Mouse (Mus musculus): Measurements from ENCODE around the gene Hoxb9. TPM values are rescaled to one million over a fixed set of nuclear protein-coding genes. Genes with fewer than 3 reads are reported as not detected.

The Hoxb9 gene
- polyA plus RNA-seq, 1 experiment from 2014 or later = not detected

GRCm38 (mm10) chr11:96291681-96292564 is 20.7 kb downstream of the Hoxb9 start, which contains the start of gene Hoxb6:
Gene Hoxb6 (plus strand): TSS chr11:96292476.
- peak; percentile 52 for DNase-seq (ENCODE audit: low spot score)
- Histone ChIP-seq H3K36me3 (no peaks in the 10 kb centered on the region), H3K4me1 (replicated peaks) (peaks cover 2% of the 10 kb centered on the region), H3K4me3 (no peak within 1 kb of the TSS), H3K27me3 (ENCODE audit: insufficient read depth, poor library complexity, severe bottlenecking) (peaks cover 100% of the 10 kb centered on the region), H3K9me3 (no peaks in the 10 kb centered on the region), H3K27ac (no peak within 1 kb of the TSS)
- WGBS = 2% methylated on average over 22 of the region's 22 CpGs

GRCm38 (mm10) chr11:96292565-96293301 is 21.5 kb downstream of the Hoxb9 start:
- H3K27ac ChIP-seq = no peak overlapping the region
- H3K9me3 ChIP-seq = no peaks in the 10 kb centered on the region
- DNase-seq (ENCODE audit: low spot score) = no peak
- peaks cover 100% of the 10 kb centered on the region for H3K27me3 ChIP-seq (ENCODE audit: insufficient read depth, poor library complexity, severe bottlenecking)
- under 1% methylated on average over 12 of the region's 12 CpGs for WGBS
- no peaks in the 10 kb centered on the region for H3K36me3 ChIP-seq
- H3K4me3 ChIP-seq = no peak overlapping the region
- no peaks in the 10 kb centered on the region for H3K4me1 ChIP-seq (replicated peaks)

GRCm38 (mm10) chr11:96293302-96293921 is 22.2 kb downstream of the Hoxb9 start:
- H3K27me3 ChIP-seq (ENCODE audit: insufficient read depth, poor library complexity, severe bottlenecking) = peaks cover 100% of the 10 kb centered on the region
- H3K4me3 ChIP-seq = no peak overlapping the region
- no peaks in the 10 kb centered on the region for H3K36me3 ChIP-seq
- 1% methylated on average over 22 of the region's 22 CpGs for WGBS
- no peaks in the 10 kb centered on the region for H3K9me3 ChIP-seq
- no peak for DNase-seq (ENCODE audit: low spot score)
- H3K27ac ChIP-seq = no peak overlapping the region
- no peaks in the 10 kb centered on the region for H3K4me1 ChIP-seq (replicated peaks)

GRCm38 (mm10) chr11:96294245-96295091 is 23.2 kb downstream of the Hoxb9 start:
- H3K9me3 ChIP-seq = no peaks in the 10 kb centered on the region
- no peaks in the 10 kb centered on the region for H3K36me3 ChIP-seq
- no peak overlapping the region for H3K27ac ChIP-seq
- H3K4me3 ChIP-seq = no peak overlapping the region
- peaks cover 5% of the 10 kb centered on the region; the same call in 1 of the 2 replicates for H3K4me1 ChIP-seq (replicated peaks)
- DNase-seq (ENCODE audit: low spot score) = peak; percentile 85
- WGBS = 1% methylated on average over 32 of the region's 32 CpGs
- peaks cover 100% of the 10 kb centered on the region for H3K27me3 ChIP-seq (ENCODE audit: insufficient read depth, poor library complexity, severe bottlenecking)

GRCm38 (mm10) chr11:96295092-96295835 is 24.0 kb downstream of the Hoxb9 start:
- no peak for DNase-seq (ENCODE audit: low spot score)
- H3K27me3 ChIP-seq (ENCODE audit: insufficient read depth, poor library complexity, severe bottlenecking) = peaks cover 100% of the 10 kb centered on the region
- no peak overlapping the region for H3K4me3 ChIP-seq
- H3K4me1 ChIP-seq (replicated peaks) = peaks cover 6% of the 10 kb centered on the region; the same call in 1 of the 2 replicates
- no peaks in the 10 kb centered on the region for H3K36me3 ChIP-seq
- H3K27ac ChIP-seq = no peak overlapping the region
- WGBS = 1% methylated on average over 30 of the region's 30 CpGs
- H3K9me3 ChIP-seq = no peaks in the 10 kb centered on the region

GRCm38 (mm10) chr11:96296997-96297396 is 25.7 kb downstream of the Hoxb9 start:
- peaks cover 12% of the 10 kb centered on the region; the same call in 1 of the 2 replicates for H3K4me1 ChIP-seq (replicated peaks)
- no peak for DNase-seq (ENCODE audit: low spot score)
- H3K36me3 ChIP-seq = no peaks in the 10 kb centered on the region
- H3K27me3 ChIP-seq (ENCODE audit: insufficient read depth, poor library complexity, severe bottlenecking) = peaks cover 100% of the 10 kb centered on the region
- no peaks in the 10 kb centered on the region for H3K9me3 ChIP-seq
- 1% methylated on average over 2 of the region's 2 CpGs for WGBS
- H3K4me3 ChIP-seq = no peak overlapping the region
- no peak overlapping the region for H3K27ac ChIP-seq

- Histone ChIP-seq H3K27ac (no peak overlapping the region), H3K4me1 (replicated peaks) (peaks cover 12% of the 10 kb centered on the region; the same call in 1 of the 2 replicates), H3K36me3 (no peaks in the 10 kb centered on the region), H3K4me3 (no peak overlapping the region), H3K9me3 (no peaks in the 10 kb centered on the region), H3K27me3 (ENCODE audit: insufficient read depth, poor library complexity, severe bottlenecking) (peaks cover 100% of the 10 kb centered on the region)
- WGBS = 2% methylated on average over 3 of the region's 3 CpGs
- DNase-seq (ENCODE audit: low spot score) = no peak
These were observed 26.2 kb downstream of the Hoxb9 start for GRCm38 (mm10) chr11:96297428-96297827.

GRCm38 (mm10) chr11:96297968-96298635 is 26.8 kb downstream of the Hoxb9 start:
- no peak overlapping the region for H3K27ac ChIP-seq
- peaks cover 14% of the 10 kb centered on the region; the same call in 1 of the 2 replicates for H3K4me1 ChIP-seq (replicated peaks)
- WGBS = 4% methylated on average over 11 of the region's 11 CpGs
- H3K27me3 ChIP-seq (ENCODE audit: insufficient read depth, poor library complexity, severe bottlenecking) = peaks cover 100% of the 10 kb centered on the region
- DNase-seq (ENCODE audit: low spot score) = peak; percentile 50
- no peaks in the 10 kb centered on the region for H3K36me3 ChIP-seq
- H3K4me3 ChIP-seq = no peak overlapping the region
- no peaks in the 10 kb centered on the region for H3K9me3 ChIP-seq

GRCm38 (mm10) chr11:96298895-96299667 is 27.8 kb downstream of the Hoxb9 start:
- Histone ChIP-seq H3K27me3 (ENCODE audit: insufficient read depth, poor library complexity, severe bottlenecking) (peaks cover 100% of the 10 kb centered on the region), H3K27ac (no peak overlapping the region)
- DNase-seq (ENCODE audit: low spot score) = peak; percentile 69

GRCm38 (mm10) chr11:96299781-96300180 is 28.5 kb downstream of the Hoxb9 start:
- Histone ChIP-seq H3K9me3 (no peaks in the 10 kb centered on the region), H3K27me3 (ENCODE audit: insufficient read depth, poor library complexity, severe bottlenecking) (peaks cover 100% of the 10 kb centered on the region), H3K27ac (no peak overlapping the region), H3K36me3 (no peaks in the 10 kb centered on the region), H3K4me3 (no peak overlapping the region), H3K4me1 (replicated peaks) (peaks cover 22% of the 10 kb centered on the region)
- DNase-seq (ENCODE audit: low spot score) = no peak
- 2% methylated on average over 9 of the region's 9 CpGs for WGBS

More at GRCm38 (mm10) chr11:96298895-96299667, 27.8 kb downstream of the Hoxb9 start:
- Histone ChIP-seq H3K36me3 (no peaks in the 10 kb centered on the region), H3K4me1 (replicated peaks) (peaks cover 22% of the 10 kb centered on the region), H3K4me3 (peak overlapping the region; percentile 18; the same call in 1 of the 2 replicates), H3K9me3 (no peaks in the 10 kb centered on the region)
- under 1% methylated on average over 66 of the region's 66 CpGs for WGBS
